Mouse (Mus musculus) hindbrain, embryonic 12.5 days (tissue): ENCODE data around the gene Rflnb. TPM values are rescaled to one million over a fixed set of nuclear protein-coding genes. Genes with fewer than 3 reads are reported as not detected.

ENCODE experiments used
- ATAC-seq: fragments of 200-750 bp; cut with Nextera tagmentation; 2 replicates; pipeline ENCODE4 v1.8.0; 2017; ENCODE audit warnings: moderate TSS enrichment; ENCODE audit not compliant: low FRiP score
- H3K27ac ChIP-seq: fragments of 300-500 bp; sonication (generic); 2 replicates; pipeline ENCODE4 v1.5.1; 2016; ENCODE audit warnings: mild to moderate bottlenecking
- H3K27me3 ChIP-seq: fragments of 300-500 bp; sonication (generic); 2 replicates; pipeline ENCODE4 v1.6.1; 2016; ENCODE audit warnings: mild to moderate bottlenecking
- H3K36me3 ChIP-seq: fragments of 300-500 bp; sonication (generic); 2 replicates; pipeline ENCODE4 v1.6.1; 2016; ENCODE audit warnings: mild to moderate bottlenecking
- H3K4me1 ChIP-seq: fragments of 300-500 bp; sonication (generic); 2 replicates; pipeline ENCODE4 v1.6.1; 2016
- H3K4me2 ChIP-seq: fragments of 300-500 bp; sonication (generic); replicated peaks from 2 replicates; pipeline ENCODE4 v1.6.1; 2016; ENCODE audit warnings: mild to moderate bottlenecking
- H3K4me3 ChIP-seq: fragments of 300-500 bp; sonication (generic); 2 replicates; pipeline ENCODE4 v1.5.1; 2016; ENCODE audit warnings: mild to moderate bottlenecking
- H3K9ac ChIP-seq: fragments of 300-500 bp; sonication (generic); 2 replicates; pipeline ENCODE4 v1.6.1; 2016; ENCODE audit warnings: mild to moderate bottlenecking, moderate library complexity
- H3K9me3 ChIP-seq: fragments of 300-500 bp; sonication (generic); replicated peaks from 2 replicates; pipeline ENCODE4 v1.6.1; 2016; ENCODE audit warnings: mild to moderate bottlenecking
- WGBS: fragments of 180-500 bp; shearing (Covaris S2); methylation state at CpG from one replicate; pipeline ENCODE4 v1.1.7; 2016; 5-methylcytosine and 5-hydroxymethylcytosine counted together
- polyA plus RNA-seq: library from polyadenylated mRNA; unstranded; fragments of >200 nt; fragmentation: Nextera tagmentation; extraction: Ambion mirVana; gene quantifications from 2 replicates; pipeline ENCODE4 v1.2.1, GENCODE M21; 2016

The Rflnb gene
- polyA plus RNA-seq, 1 experiment from 2014 or later: 25.4 TPM

DNA sequence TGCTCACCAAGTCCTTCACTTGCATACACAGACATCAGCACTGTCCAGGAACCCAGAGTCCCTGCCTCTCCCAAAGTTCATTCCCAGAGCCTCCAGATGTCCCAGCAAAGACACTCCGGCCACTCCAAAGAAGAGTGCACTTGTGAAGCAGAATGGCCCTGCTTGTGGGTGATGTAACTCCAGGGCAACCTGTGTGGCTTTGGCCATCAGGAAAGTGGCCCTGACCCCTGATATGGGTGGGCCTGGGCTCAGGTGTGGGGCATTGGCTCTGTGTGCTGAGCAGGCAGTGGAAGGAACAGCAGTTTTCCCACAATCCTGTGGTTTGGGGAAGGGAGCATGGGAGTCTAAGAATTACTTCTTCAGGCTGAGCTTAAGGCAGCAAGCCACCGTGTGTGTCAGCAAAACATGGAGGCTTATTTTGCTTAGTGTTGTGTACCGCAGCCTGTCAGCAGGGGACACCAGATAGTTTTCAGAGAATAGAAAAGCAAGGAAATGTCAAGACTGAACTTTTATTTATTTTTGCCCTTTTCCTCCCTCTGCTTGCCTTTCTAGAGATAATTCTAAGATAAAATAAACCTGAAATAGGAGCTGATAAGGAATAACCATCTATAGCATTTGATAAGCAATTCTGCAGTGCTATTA lies 26.2 kb downstream of the Rflnb start:
- H3K27me3 ChIP-seq: peaks cover 21% of the 10 kb centered on the region

GRCm38 (mm10) chr11:76000701-76001100 lies 26.9 kb downstream of the Rflnb start:
- H3K9me3 ChIP-seq: no peaks in the 10 kb centered on the region
- WGBS: 85% methylated on average over 5 of the region's 5 CpGs
- ATAC-seq: no peak
- peaks cover 21% of the 10 kb centered on the region for H3K27me3 ChIP-seq
- H3K4me3 ChIP-seq: no peak overlapping the region
- H3K9ac ChIP-seq: no peak overlapping the region
- no peak overlapping the region for H3K4me2 ChIP-seq
- no peak overlapping the region for H3K27ac ChIP-seq
- no peaks in the 10 kb centered on the region for H3K36me3 ChIP-seq
- 0 out of 2 replicates have a peak, but pooled peaks cover 6% of the 10 kb centered on the region for H3K4me1 ChIP-seq

More for the DNA sequence above, 26.2 kb downstream of the Rflnb start:
- H3K36me3 ChIP-seq: no peaks in the 10 kb centered on the region
- no peaks in the 10 kb centered on the region for H3K9me3 ChIP-seq
- H3K4me2 ChIP-seq: no peak overlapping the region
- H3K27ac ChIP-seq: no peak overlapping the region
- no peak overlapping the region for H3K4me3 ChIP-seq
- no peak for ATAC-seq
- 57% methylated on average over 3 of the region's 3 CpGs for WGBS
- no peak overlapping the region for H3K9ac ChIP-seq
- 0 out of 2 replicates have a peak, but pooled peaks cover 6% of the 10 kb centered on the region for H3K4me1 ChIP-seq

DNA sequence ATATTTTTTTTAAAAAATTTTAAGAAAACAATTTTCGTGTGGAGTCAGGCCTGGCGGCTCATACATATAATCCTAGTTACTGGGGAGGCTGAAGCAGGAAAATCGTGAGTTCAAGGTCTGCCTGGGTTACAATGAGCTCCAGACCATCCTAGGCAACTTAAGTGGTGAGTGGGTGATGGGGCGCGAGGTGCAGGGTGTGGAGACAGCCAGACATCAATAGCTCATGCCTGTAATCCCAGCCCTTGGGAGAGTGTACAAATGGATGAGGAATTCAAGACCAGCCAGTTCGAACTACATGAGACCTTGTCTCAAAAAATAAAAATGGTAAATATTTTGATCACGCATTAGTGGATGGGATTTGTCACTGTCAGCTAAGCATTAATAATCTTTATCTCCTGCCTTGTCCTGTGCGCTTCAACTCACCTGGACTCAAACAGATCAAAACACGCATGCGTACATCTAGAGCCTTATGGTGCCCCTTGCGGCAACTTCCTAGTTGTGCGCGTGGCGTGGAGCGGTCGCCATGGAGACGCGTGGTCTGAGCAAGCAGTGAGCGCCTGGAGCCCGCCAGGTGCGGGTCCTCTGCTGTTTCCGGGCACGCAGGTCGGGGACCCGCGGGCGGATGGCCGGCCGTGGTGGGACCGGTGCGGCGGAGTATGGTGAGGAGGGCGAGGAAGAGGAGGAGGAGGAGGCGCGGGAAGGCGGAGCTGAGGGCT lies 28.0 kb downstream of the Rflnb start, which contains the start of gene 1700016K19Rik:
TSS of gene 1700016K19Rik (plus strand) at position 473 of the 716 bp plus-strand sequence.
- 14% methylated on average over 33 of the region's 36 CpGs for WGBS
- Histone ChIP-seq H3K9ac (peak within 1 kb of the TSS; percentile 56), H3K27ac (no peak within 1 kb of the TSS), H3K4me2 (peak within 1 kb of the TSS; percentile 85), H3K27me3 (peaks cover 21% of the 10 kb centered on the region), H3K4me1 (0 out of 2 replicates have a peak, but pooled peaks cover 6% of the 10 kb centered on the region), H3K4me3 (peak within 1 kb of the TSS; percentile 51), H3K36me3 (no peaks in the 10 kb centered on the region), H3K9me3 (no peaks in the 10 kb centered on the region)
- peak; percentile 85 for ATAC-seq

DNA sequence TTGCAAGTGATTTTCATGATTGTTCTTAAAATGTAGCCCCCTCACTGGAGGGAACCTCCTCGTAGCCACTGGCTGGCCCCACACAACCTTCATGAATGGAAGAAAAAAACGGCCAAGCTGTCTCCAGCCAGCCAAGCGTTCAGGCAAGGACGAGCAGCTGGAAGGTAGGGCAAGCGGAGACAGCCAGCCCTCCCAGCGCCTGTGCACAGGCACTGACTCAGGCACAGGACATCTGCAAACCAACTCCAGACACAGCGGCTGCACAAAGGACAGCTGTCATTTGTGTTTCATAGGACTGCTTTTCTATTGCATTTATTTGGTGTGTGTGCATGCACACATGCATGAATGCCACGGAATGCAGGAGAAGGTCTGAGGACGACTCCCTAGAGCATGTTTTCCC lies 33.2 kb downstream of the Rflnb start:
- 50% methylated on average over 9 of the region's 9 CpGs for WGBS
- H3K4me3 ChIP-seq: no peak overlapping the region
- no peak for ATAC-seq

DNA sequence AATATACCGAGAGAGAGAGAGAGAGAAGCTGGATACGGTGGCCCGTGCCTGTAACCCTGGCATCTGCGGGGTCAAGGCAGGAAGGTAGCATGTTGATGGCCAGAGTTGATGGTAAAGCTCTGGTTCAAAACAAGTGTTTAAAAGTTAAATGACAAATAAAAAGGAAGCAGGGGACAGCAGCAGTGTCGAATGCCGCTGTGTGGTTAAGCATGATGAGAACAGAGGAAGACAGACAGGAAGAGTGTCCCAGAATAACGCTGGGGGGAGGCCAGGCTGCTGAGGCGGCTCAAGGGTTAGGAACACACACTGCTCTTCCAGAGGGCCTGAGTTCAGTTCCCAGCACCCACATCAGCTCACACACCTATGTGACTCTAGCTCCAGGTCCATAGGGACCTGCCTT lies 35.1 kb downstream of the Rflnb start:
- no peaks in the 10 kb centered on the region for H3K4me1 ChIP-seq
- no peaks in the 10 kb centered on the region for H3K9me3 ChIP-seq
- no peak overlapping the region for H3K4me3 ChIP-seq
- no peak overlapping the region for H3K9ac ChIP-seq
- H3K36me3 ChIP-seq: no peaks in the 10 kb centered on the region
- H3K27me3 ChIP-seq: no peaks in the 10 kb centered on the region
- H3K4me2 ChIP-seq: no peak overlapping the region
- ATAC-seq: no peak
- 87% methylated on average over 8 of the region's 8 CpGs for WGBS
- no peak overlapping the region for H3K27ac ChIP-seq

More for the DNA sequence above, 33.2 kb downstream of the Rflnb start:
- no peaks in the 10 kb centered on the region for H3K36me3 ChIP-seq
- no peaks in the 10 kb centered on the region for H3K9me3 ChIP-seq
- no peak overlapping the region for H3K4me2 ChIP-seq
- H3K27me3 ChIP-seq: peaks cover 4% of the 10 kb centered on the region; the same call in 1 of the 2 replicates
- no peak overlapping the region for H3K9ac ChIP-seq
- no peaks in the 10 kb centered on the region for H3K4me1 ChIP-seq
- no peak overlapping the region for H3K27ac ChIP-seq

GRCm38 (mm10) chr11:75991911-75992310 lies 35.7 kb downstream of the Rflnb start:
- 89% methylated on average over 8 of the region's 8 CpGs for WGBS
- no peaks in the 10 kb centered on the region for H3K4me1 ChIP-seq

DNA sequence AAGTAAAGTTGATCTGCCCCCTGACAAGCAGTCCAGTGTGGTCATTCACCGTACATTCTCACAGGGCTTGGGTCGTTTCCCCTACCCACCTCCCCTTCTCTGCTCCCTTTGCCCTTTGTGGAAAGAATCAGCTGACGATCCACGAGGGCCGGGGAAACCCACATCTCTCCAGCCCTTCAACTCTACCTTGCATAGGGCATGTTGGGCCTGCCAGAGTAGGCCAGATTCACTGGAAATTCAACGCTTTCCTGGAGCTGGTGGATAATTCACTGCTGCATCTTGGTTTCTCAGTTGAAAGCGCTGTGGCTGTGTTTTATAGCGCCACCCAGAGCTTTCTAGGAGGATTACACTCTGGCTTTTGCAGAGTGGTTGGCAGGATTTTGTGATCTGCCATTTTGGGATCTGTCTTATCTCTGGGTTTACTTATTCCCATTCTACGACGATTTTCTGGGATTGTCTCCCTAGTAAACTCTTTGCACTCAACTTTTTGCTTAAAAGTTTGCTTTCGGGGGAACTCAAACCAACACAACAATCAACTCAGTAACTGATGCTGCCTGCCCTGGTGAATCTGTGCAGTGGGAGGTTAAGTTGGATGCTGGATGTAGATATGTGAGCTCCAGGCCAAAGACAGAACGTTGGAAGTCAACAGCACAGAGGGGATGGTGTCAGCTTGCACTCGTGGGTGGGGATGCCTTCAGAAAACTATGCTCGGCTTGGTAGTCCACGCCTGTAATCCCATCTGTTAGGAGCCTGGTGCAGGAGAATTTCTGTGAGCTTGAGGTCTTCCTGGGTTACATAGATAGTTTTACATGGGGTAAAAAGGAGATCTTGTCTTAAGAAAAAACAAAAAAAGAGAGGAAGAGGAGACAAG lies 36.4 kb downstream of the Rflnb start:
- ATAC-seq: no peak
- Histone ChIP-seq H3K27ac (no peak overlapping the region), H3K4me2 (no peak overlapping the region), H3K4me1 (no peaks in the 10 kb centered on the region), H3K9me3 (no peaks in the 10 kb centered on the region), H3K4me3 (no peak overlapping the region), H3K36me3 (no peaks in the 10 kb centered on the region), H3K27me3 (no peaks in the 10 kb centered on the region), H3K9ac (no peak overlapping the region)
- WGBS: 81% methylated on average over 15 of the region's 15 CpGs

More at GRCm38 (mm10) chr11:75991911-75992310, 35.7 kb downstream of the Rflnb start:
- ATAC-seq: no peak
- Histone ChIP-seq H3K4me2 (no peak overlapping the region), H3K36me3 (no peaks in the 10 kb centered on the region), H3K27ac (no peak overlapping the region), H3K27me3 (no peaks in the 10 kb centered on the region), H3K4me3 (no peak overlapping the region), H3K9me3 (no peaks in the 10 kb centered on the region), H3K9ac (no peak overlapping the region)

- Histone ChIP-seq H3K4me1 (no peaks in the 10 kb centered on the region), H3K9me3 (no peaks in the 10 kb centered on the region), H3K4me3 (no peak overlapping the region), H3K27me3 (no peaks in the 10 kb centered on the region), H3K4me2 (no peak overlapping the region), H3K9ac (no peak overlapping the region), H3K27ac (no peak overlapping the region), H3K36me3 (no peaks in the 10 kb centered on the region)
- no peak for ATAC-seq
- WGBS: 68% methylated on average over 7 of the region's 7 CpGs
Observed at GRCm38 (mm10) chr11:75985948-75986347, 41.6 kb downstream of the Rflnb start.

GRCm38 (mm10) chr11:75984581-75984980 lies 43.0 kb downstream of the Rflnb start:
- no peaks in the 10 kb centered on the region for H3K9me3 ChIP-seq
- H3K27me3 ChIP-seq: no peaks in the 10 kb centered on the region
- ATAC-seq: no peak
- no peaks in the 10 kb centered on the region for H3K4me1 ChIP-seq
- 90% methylated on average over 1 of the region's 1 CpGs for WGBS
- no peaks in the 10 kb centered on the region for H3K36me3 ChIP-seq
- H3K9ac ChIP-seq: no peak overlapping the region
- no peak overlapping the region for H3K4me3 ChIP-seq
- no peak overlapping the region for H3K4me2 ChIP-seq
- H3K27ac ChIP-seq: no peak overlapping the region

- no peaks in the 10 kb centered on the region for H3K27me3 ChIP-seq
- no peak overlapping the region for H3K9ac ChIP-seq
- H3K27ac ChIP-seq: no peak overlapping the region
- WGBS: 77% methylated on average over 4 of the region's 4 CpGs
- no peak for ATAC-seq
- H3K36me3 ChIP-seq: no peaks in the 10 kb centered on the region
- H3K4me2 ChIP-seq: no peak overlapping the region
- H3K4me3 ChIP-seq: no peak overlapping the region
- no peaks in the 10 kb centered on the region for H3K4me1 ChIP-seq
- H3K9me3 ChIP-seq: no peaks in the 10 kb centered on the region
Observed at GRCm38 (mm10) chr11:75983194-75983593, 44.4 kb downstream of the Rflnb start.

GRCm38 (mm10) chr11:75980413-75980812 lies 47.2 kb downstream of the Rflnb start:
- H3K9me3 ChIP-seq: no peaks in the 10 kb centered on the region
- 24% methylated on average over 2 of the region's 2 CpGs for WGBS
- ATAC-seq: no peak
- H3K4me2 ChIP-seq: no peak overlapping the region
- no peaks in the 10 kb centered on the region for H3K4me1 ChIP-seq
- H3K36me3 ChIP-seq: no peaks in the 10 kb centered on the region
- no peak overlapping the region for H3K27ac ChIP-seq
- H3K9ac ChIP-seq: no peak overlapping the region
- H3K27me3 ChIP-seq: no peaks in the 10 kb centered on the region
- H3K4me3 ChIP-seq: no peak overlapping the region

GRCm38 (mm10) chr11:75978051-75978450 lies 49.5 kb downstream of the Rflnb start:
- Histone ChIP-seq H3K27ac (no peak overlapping the region), H3K9me3 (no peaks in the 10 kb centered on the region), H3K27me3 (no peaks in the 10 kb centered on the region), H3K4me1 (0 out of 2 replicates have a peak, but pooled peaks cover 2% of the 10 kb centered on the region), H3K36me3 (no peaks in the 10 kb centered on the region), H3K4me3 (no peak overlapping the region), H3K4me2 (no peak overlapping the region), H3K9ac (no peak overlapping the region)
- no peak for ATAC-seq
- 83% methylated on average over 6 of the region's 6 CpGs for WGBS
